Comparison of ENCODE assay signal across 15 mouse cellular contexts in the genomic region with DNA sequence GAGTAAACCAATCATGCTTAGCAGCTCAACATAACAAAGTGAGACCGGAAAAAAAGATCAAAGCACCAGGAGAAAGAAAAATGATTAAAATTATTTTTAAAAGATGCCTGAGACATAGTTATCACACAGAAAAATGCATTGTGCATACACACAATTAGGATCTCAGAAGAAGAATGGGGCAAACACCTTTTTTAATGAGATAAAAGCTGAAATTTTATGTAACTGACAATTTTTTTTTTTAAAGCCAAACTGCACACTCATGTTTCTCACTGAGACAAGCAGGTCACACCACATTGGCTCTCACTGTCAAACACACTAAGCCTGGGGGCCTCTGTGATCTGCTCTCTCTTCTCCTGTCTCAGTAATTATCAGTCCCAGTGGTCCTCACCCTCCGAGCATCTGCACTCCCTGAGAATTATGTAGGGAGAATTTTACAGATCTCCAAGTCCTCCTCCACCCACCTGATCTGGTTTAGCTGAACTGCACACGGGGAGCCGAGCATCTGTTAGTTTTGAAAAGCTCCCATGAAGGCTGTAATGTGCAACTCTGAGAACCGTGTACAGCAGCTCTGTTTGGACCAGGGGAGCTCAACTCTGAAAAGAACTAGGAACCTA. TPM values are rescaled to one million over a fixed set of nuclear protein-coding genes. Genes with fewer than 3 reads are reported as not detected.
DNase-seq lines count a peak whose midpoint lies in the region.
"Had no signal": no experiment of that assay in that cellular context is flagged by ENCODE, and none has a peak within 500 bp of the region (broad histone marks: within the 10 kb centered on the region; RNA-seq: fewer than 3 reads in every experiment).

No protein-coding gene starts in this region.

- intact Hi-C loops in left cerebral cortex, postnatal 14 days (cut with DNase I), result no loop called here

- DNase-seq in frontal cortex, adult 2 months (ENCODE audit: extremely low spot score in 1 of 2, low spot score in 1 of 2), result peak; percentile 8 to 55
- no peak for DNase-seq in frontal cortex, postnatal 25 days (ENCODE audit: low spot score in 2 of 2)
- peak; percentile 32 to 42 for DNase-seq in left cerebral cortex, adult 18-20 months (ENCODE audit: low spot score in 2 of 2)
- DNase-seq in left cerebral cortex, postnatal 14 days (ENCODE audit: low spot score in 2 of 2), result no peak
- DNase-seq in right cerebral cortex, adult 18-20 months, result peak; percentile 29
- no peak for DNase-seq in right cerebral cortex, postnatal 4 days
- no peak for DNase-seq in thymus, postnatal 10 days (ENCODE audit: low spot score in 2 of 2)
- no peak for DNase-seq in yolk sac, embryonic 10.5 days (ENCODE audit: low spot score)
- DNase-seq: adrenal gland, postnatal 10 days; cerebellum, adult 2 months; heart, adult 18-20 months; kidney, adult 9 months; kidney, postnatal 4 days; liver, embryonic 13.5 days; thymus, postnatal 14 days had no signal

RNA-seq across cellular contexts. Expression of gene Apbb1ip, which starts 9.0 kb away (rescaled TPM):
- polyA plus RNA-seq in frontal cortex, adult 2 months (2012; rRNA removed), result 3.5 and 3.8 TPM in 2 replicates
- total RNA-seq in left cerebral cortex, adult 18-20 months (2021), result 1 to 10 TPM; 5.2 to 6.1 TPM
- total RNA-seq in left cerebral cortex, postnatal 14 days (2021), result 1 to 10 TPM; 7.8 to 8.2 TPM

Comparison
In these comparisons a context has a peak if more than half of its experiments do, and no peak if none do; other contexts are left out.
1. DNase-seq: peak in frontal cortex, adult 2 months (2 of 2), left cerebral cortex, adult 18-20 months (2 of 2) and right cerebral cortex, adult 18-20 months (single experiment); none in frontal cortex, postnatal 25 days (0 of 2), left cerebral cortex, postnatal 14 days (0 of 2), right cerebral cortex, postnatal 4 days (single experiment), thymus, postnatal 10 days (0 of 2) and yolk sac, embryonic 10.5 days (single experiment).